Mouse (Mus musculus) cerebellum, adult 2 months (tissue): ENCODE measurements around the gene Eif5b. TPM values are rescaled to one million over a fixed set of nuclear protein-coding genes. Genes with fewer than 3 reads are reported as not detected.

Source experiments
- DNase-seq, 2 experiments: peaks; one replicate each; pipeline ENCODE4 v3.0.0; 2021
- H3K27ac ChIP-seq: fragments of 200-500 bp; 2 replicates; pipeline ENCODE4 v1.5.1; 2012; ENCODE audit warnings: low read length, control low read depth, inconsistent platforms; ENCODE audit not compliant: insufficient read depth
- H3K27me3 ChIP-seq: fragments of 200-500 bp; 2 replicates; pipeline ENCODE4 v1.6.1; 2012; ENCODE audit warnings: inconsistent platforms, mild to moderate bottlenecking, low read length, moderate library complexity; ENCODE audit not compliant: control insufficient read depth, insufficient read depth
- H3K4me1 ChIP-seq: fragments of 200-500 bp; 2 replicates; pipeline ENCODE4 v1.6.1; 2011; ENCODE audit warnings: low read length; ENCODE audit not compliant: control insufficient read depth, insufficient read depth
- H3K4me3 ChIP-seq: fragments of 200-500 bp; replicated peaks from 2 replicates; pipeline ENCODE3; 2011; ENCODE audit warnings: mild to moderate bottlenecking, low read depth, low read length, control low read depth; ENCODE audit not compliant: insufficient read depth
- CTCF ChIP-seq: fragments of 200-500 bp; IDR thresholded peaks from 2 replicates; pipeline ENCODE4 v1.5.1; 2011; ENCODE audit warnings: low read depth, mild to moderate bottlenecking, control low read depth, low read length, moderate library complexity, borderline replicate concordance; ENCODE audit not compliant: insufficient read depth
- POLR2A ChIP-seq: fragments of 200-500 bp; IDR thresholded peaks from 2 replicates; pipeline ENCODE4 v1.6.1; 2011; ENCODE audit warnings: low read length, control low read depth, borderline replicate concordance; ENCODE audit not compliant: insufficient read depth
- WGBS: fragments of 180-500 bp; shearing (Covaris S2); methylation state at CpG from one replicate; pipeline ENCODE4 v1.1.7; 2018; 5-methylcytosine and 5-hydroxymethylcytosine counted together
- polyA plus RNA-seq: library from polyadenylated mRNA; depleted of rRNA; stranded (reverse); fragments of >200 nt; gene quantifications from 2 replicates; pipeline ENCODE4 v1.2.3, GENCODE M21; 2012

The Eif5b gene
- polyA plus RNA-seq, 1 experiment, result 22.5 TPM

- H3K27ac ChIP-seq, result no peak overlapping the region
- 78% methylated on average over 6 of the region's 6 CpGs for WGBS
- no peaks in the 10 kb centered on the region for H3K27me3 ChIP-seq
- TF ChIP-seq POLR2A, result no peak
- TF ChIP-seq CTCF, result no peak
- no peak for DNase-seq
- H3K4me1 ChIP-seq, result peaks cover 2% of the 10 kb centered on the region
- no peak overlapping the region for H3K4me3 ChIP-seq
These were observed 13.8 kb downstream of the Eif5b start for GRCm38 (mm10) chr1:38011647-38012046.

GRCm38 (mm10) chr1:38012104-38012503 is 14.3 kb downstream of the Eif5b start:
- Histone ChIP-seq H3K27ac (no peak overlapping the region), H3K4me1 (peaks cover 2% of the 10 kb centered on the region), H3K4me3 (no peak overlapping the region), H3K27me3 (no peaks in the 10 kb centered on the region)
- 68% methylated on average over 3 of the region's 3 CpGs for WGBS
- TF ChIP-seq POLR2A (no peak), CTCF (no peak)
- DNase-seq, result no peak

DNA sequence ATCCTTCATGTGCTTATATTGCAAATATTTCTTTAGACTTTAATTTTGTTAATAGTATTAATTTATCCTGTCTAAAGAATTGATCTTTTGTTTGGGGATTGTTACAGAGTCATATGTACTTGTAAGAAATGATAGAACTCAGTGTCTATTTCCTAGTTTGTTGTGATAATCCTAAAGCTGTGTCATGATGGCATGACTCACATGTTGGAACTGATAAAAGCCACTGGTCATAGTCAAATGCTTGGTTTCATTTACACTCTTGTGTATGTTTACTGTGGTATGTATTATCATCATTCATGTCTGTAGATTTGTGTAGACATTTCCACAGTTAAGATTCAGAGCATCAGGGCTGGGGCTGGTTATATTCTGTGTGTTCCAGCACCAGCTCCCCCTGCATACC is 14.7 kb downstream of the Eif5b start:
- DNase-seq, result no peak
- H3K27ac ChIP-seq, result no peak overlapping the region
- H3K4me1 ChIP-seq, result peaks cover 2% of the 10 kb centered on the region
- no peak overlapping the region for H3K4me3 ChIP-seq
- TF ChIP-seq CTCF (no peak), POLR2A (no peak)
- H3K27me3 ChIP-seq, result no peaks in the 10 kb centered on the region

GRCm38 (mm10) chr1:38014551-38015203 is 16.9 kb downstream of the Eif5b start:
- H3K4me3 ChIP-seq, result no peak overlapping the region
- H3K27ac ChIP-seq, result no peak overlapping the region
- TF ChIP-seq CTCF, result no peak
- no peak for TF ChIP-seq POLR2A
- 97% methylated on average over 2 of the region's 2 CpGs for WGBS
- H3K27me3 ChIP-seq, result no peaks in the 10 kb centered on the region
- DNase-seq, result no peak
- 0 out of 2 replicates have a peak, but pooled peaks cover 2% of the 10 kb centered on the region for H3K4me1 ChIP-seq

GRCm38 (mm10) chr1:38027301-38027700 is 29.5 kb downstream of the Eif5b start:
- DNase-seq, result no peak
- Histone ChIP-seq H3K4me1 (no peaks in the 10 kb centered on the region), H3K27me3 (no peaks in the 10 kb centered on the region), H3K4me3 (no peak overlapping the region), H3K27ac (no peak overlapping the region)
- TF ChIP-seq CTCF, result no peak
- no peak for TF ChIP-seq POLR2A
- 91% methylated on average over 7 of the region's 7 CpGs for WGBS

GRCm38 (mm10) chr1:38031391-38031790 is 33.6 kb downstream of the Eif5b start:
- H3K27ac ChIP-seq, result no peak overlapping the region
- no peak for DNase-seq
- TF ChIP-seq CTCF (no peak), POLR2A (no peak)
- H3K27me3 ChIP-seq, result no peaks in the 10 kb centered on the region
- H3K4me1 ChIP-seq, result no peaks in the 10 kb centered on the region
- no peak overlapping the region for H3K4me3 ChIP-seq
- WGBS, result 86% methylated on average over 5 of the region's 5 CpGs

- DNase-seq, result no peak
- no peak for TF ChIP-seq CTCF
- TF ChIP-seq POLR2A, result no peak
- 79% methylated on average over 4 of the region's 4 CpGs for WGBS
- Histone ChIP-seq H3K4me3 (no peak overlapping the region), H3K27ac (no peak overlapping the region), H3K27me3 (no peaks in the 10 kb centered on the region), H3K4me1 (no peaks in the 10 kb centered on the region)
These were observed 37.7 kb downstream of the Eif5b start for GRCm38 (mm10) chr1:38035521-38035920.

GRCm38 (mm10) chr1:38037375-38037774 is 39.6 kb downstream of the Eif5b start:
- DNase-seq, result no peak
- TF ChIP-seq POLR2A, result no peak
- TF ChIP-seq CTCF, result no peak
- 90% methylated on average over 5 of the region's 5 CpGs for WGBS

More at GRCm38 (mm10) chr1:38037375-38037774, 39.6 kb downstream of the Eif5b start:
- H3K27me3 ChIP-seq, result no peaks in the 10 kb centered on the region
- no peaks in the 10 kb centered on the region for H3K4me1 ChIP-seq
- no peak overlapping the region for H3K27ac ChIP-seq
- no peak overlapping the region for H3K4me3 ChIP-seq
